Mouse (Mus musculus) embryonic facial prominence, embryonic 15.5 days (tissue): Measurements from ENCODE around the gene Gm19426. TPM values are rescaled to one million over a fixed set of nuclear protein-coding genes. Genes with fewer than 3 reads are reported as not detected.

Experiments used
- ATAC-seq: fragments of 200-750 bp; cut with Nextera tagmentation; 2 replicates; pipeline ENCODE4 v1.8.0; 2017; ENCODE audit warnings: low read depth, moderate TSS enrichment; ENCODE audit not compliant: insufficient number of reproducible peaks, low FRiP score, low TSS enrichment
- H3K27ac ChIP-seq: fragments of 300-500 bp; sonication (generic); replicated peaks from 2 replicates; pipeline ENCODE4 v1.5.1; 2015; ENCODE audit warnings: mild to moderate bottlenecking, inconsistent platforms
- H3K27me3 ChIP-seq: fragments of 300-500 bp; sonication (generic); 2 replicates; pipeline ENCODE4 v1.6.1; 2015; ENCODE audit warnings: inconsistent platforms
- H3K36me3 ChIP-seq: fragments of 300-500 bp; sonication (generic); 2 replicates; pipeline ENCODE4 v1.6.1; 2015; ENCODE audit warnings: mild to moderate bottlenecking, inconsistent platforms
- H3K4me1 ChIP-seq: fragments of 300-500 bp; sonication (generic); 2 replicates; pipeline ENCODE4 v1.6.1; 2015; ENCODE audit warnings: inconsistent platforms
- H3K4me2 ChIP-seq: fragments of 300-500 bp; sonication (generic); replicated peaks from 2 replicates; pipeline ENCODE4 v1.6.1; 2015; ENCODE audit warnings: mild to moderate bottlenecking, inconsistent platforms
- H3K4me3 ChIP-seq: fragments of 300-500 bp; sonication (generic); replicated peaks from 2 replicates; pipeline ENCODE4 v1.5.1; 2015; ENCODE audit warnings: mild to moderate bottlenecking, inconsistent platforms
- H3K9ac ChIP-seq: fragments of 300-500 bp; sonication (generic); 2 replicates; pipeline ENCODE4 v1.6.1; 2015; ENCODE audit warnings: inconsistent platforms
- H3K9me3 ChIP-seq: fragments of 300-500 bp; sonication (generic); replicated peaks from 2 replicates; pipeline ENCODE4 v1.6.1; 2016; ENCODE audit warnings: inconsistent platforms
- WGBS: fragments of 180-500 bp; shearing (Covaris S2); methylation state at CpG from one replicate; pipeline ENCODE4 v1.1.7; 2015; 5-methylcytosine and 5-hydroxymethylcytosine counted together
- polyA plus RNA-seq: library from polyadenylated mRNA; unstranded; fragments of >200 nt; fragmentation: Nextera tagmentation; extraction: Ambion mirVana; gene quantifications from 2 replicates; pipeline ENCODE4 v1.2.1, GENCODE M21; 2015

Gm19426 gene
- polyA plus RNA-seq, 1 experiment from 2014 or later: 9.0 TPM

GRCm38 (mm10) chr2:84774751-84775150 is 31.3 kb upstream of the Gm19426 start:
- H3K4me2 ChIP-seq: peak overlapping the region; percentile 50
- H3K36me3 ChIP-seq: no peaks in the 10 kb centered on the region
- WGBS: 2% methylated on average over 14 of the region's 15 CpGs
- 0 out of 2 replicates have a peak overlapping the region, but pooled peaks have one; percentile 34 for H3K27ac ChIP-seq
- no peaks in the 10 kb centered on the region for H3K27me3 ChIP-seq
- H3K4me1 ChIP-seq: peaks cover 10% of the 10 kb centered on the region
- peak; percentile 82 for ATAC-seq
- peak overlapping the region; percentile 10; the same call in 1 of the 2 replicates for H3K9ac ChIP-seq
- peak overlapping the region; percentile 37 for H3K4me3 ChIP-seq
- no peaks in the 10 kb centered on the region for H3K9me3 ChIP-seq

GRCm38 (mm10) chr2:84773195-84773594 is 29.7 kb upstream of the Gm19426 start:
- peaks cover 10% of the 10 kb centered on the region for H3K4me1 ChIP-seq
- no peak for ATAC-seq
- H3K27me3 ChIP-seq: no peaks in the 10 kb centered on the region
- H3K36me3 ChIP-seq: 0 out of 2 replicates have a peak, but pooled peaks cover 3% of the 10 kb centered on the region
- no peak overlapping the region for H3K4me3 ChIP-seq
- no peaks in the 10 kb centered on the region for H3K9me3 ChIP-seq
- H3K4me2 ChIP-seq: no peak overlapping the region
- H3K9ac ChIP-seq: no peak overlapping the region
- H3K27ac ChIP-seq: no peak overlapping the region
- 80% methylated on average over 5 of the region's 5 CpGs for WGBS

DNA sequence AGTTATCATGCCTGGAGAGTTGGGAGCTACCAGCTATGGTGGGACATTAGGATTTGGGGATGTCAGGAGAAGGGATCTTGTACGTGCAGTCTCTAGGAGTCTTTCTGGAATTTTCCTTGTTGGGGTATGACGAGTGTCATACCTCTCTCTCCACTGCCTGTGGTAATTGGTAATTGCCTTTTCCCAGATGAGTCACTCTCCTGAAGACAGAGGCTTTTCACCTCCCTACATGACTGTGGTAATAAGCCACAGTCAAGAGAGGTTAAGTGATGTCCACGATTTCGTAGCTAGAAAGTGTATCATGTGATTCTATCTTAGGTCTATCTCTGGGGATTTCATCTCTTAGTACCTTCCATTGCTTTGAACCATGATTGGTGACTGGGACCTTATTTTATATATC is 29.0 kb upstream of the Gm19426 start:
- Histone ChIP-seq H3K4me1 (peaks cover 10% of the 10 kb centered on the region), H3K9me3 (no peaks in the 10 kb centered on the region), H3K4me3 (no peak overlapping the region), H3K36me3 (0 out of 2 replicates have a peak, but pooled peaks cover 3% of the 10 kb centered on the region), H3K9ac (no peak overlapping the region), H3K27ac (no peak overlapping the region), H3K27me3 (no peaks in the 10 kb centered on the region), H3K4me2 (no peak overlapping the region)
- 71% methylated on average over 4 of the region's 4 CpGs for WGBS
- no peak for ATAC-seq

GRCm38 (mm10) chr2:84770501-84770900 is 27.0 kb upstream of the Gm19426 start:
- 76% methylated on average over 6 of the region's 6 CpGs for WGBS
- no peak overlapping the region for H3K4me2 ChIP-seq

GRCm38 (mm10) chr2:84762818-84763217 is 19.4 kb upstream of the Gm19426 start:
- Histone ChIP-seq H3K4me1 (no peaks in the 10 kb centered on the region), H3K9ac (no peak overlapping the region), H3K4me2 (no peak overlapping the region), H3K27ac (no peak overlapping the region), H3K4me3 (no peak overlapping the region), H3K9me3 (no peaks in the 10 kb centered on the region), H3K36me3 (no peaks in the 10 kb centered on the region), H3K27me3 (no peaks in the 10 kb centered on the region)
- 40% methylated on average over 1 of the region's 1 CpGs for WGBS
- no peak for ATAC-seq

More at GRCm38 (mm10) chr2:84770501-84770900, 27.0 kb upstream of the Gm19426 start:
- Histone ChIP-seq H3K9ac (no peak overlapping the region), H3K36me3 (0 out of 2 replicates have a peak, but pooled peaks cover 3% of the 10 kb centered on the region), H3K4me1 (peaks cover 10% of the 10 kb centered on the region), H3K27me3 (no peaks in the 10 kb centered on the region), H3K9me3 (no peaks in the 10 kb centered on the region), H3K27ac (no peak overlapping the region), H3K4me3 (no peak overlapping the region)
- ATAC-seq: no peak

DNA sequence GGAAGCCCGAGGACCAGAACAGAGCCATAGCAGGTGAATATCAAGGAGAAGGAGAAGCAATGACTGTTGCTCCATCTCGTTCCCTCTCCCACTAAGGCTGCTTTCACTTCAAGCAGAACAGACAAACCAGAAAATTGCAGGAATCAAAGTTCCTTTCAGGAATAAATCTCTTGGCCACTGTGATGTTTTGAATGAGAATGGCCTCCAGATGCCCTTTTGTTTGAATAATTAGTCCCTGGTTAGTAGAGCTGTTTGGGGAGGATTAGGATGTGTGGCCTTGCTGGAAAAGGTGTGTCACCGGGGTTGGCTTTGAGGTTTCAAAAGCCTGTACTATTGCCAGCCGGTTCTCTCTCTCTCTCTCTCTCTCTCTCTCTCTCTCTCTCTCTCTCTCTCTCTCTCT is 18.8 kb upstream of the Gm19426 start:
- no peaks in the 10 kb centered on the region for H3K36me3 ChIP-seq
- 31% methylated on average over 4 of the region's 4 CpGs for WGBS
- H3K9ac ChIP-seq: no peak overlapping the region
- H3K4me2 ChIP-seq: no peak overlapping the region
- no peak for ATAC-seq
- H3K9me3 ChIP-seq: no peaks in the 10 kb centered on the region
- H3K4me3 ChIP-seq: no peak overlapping the region
- H3K4me1 ChIP-seq: no peaks in the 10 kb centered on the region
- H3K27me3 ChIP-seq: no peaks in the 10 kb centered on the region
- H3K27ac ChIP-seq: no peak overlapping the region

GRCm38 (mm10) chr2:84761840-84762239 is 18.4 kb upstream of the Gm19426 start:
- H3K27ac ChIP-seq: no peak overlapping the region
- no peaks in the 10 kb centered on the region for H3K4me1 ChIP-seq
- H3K4me2 ChIP-seq: no peak overlapping the region
- H3K27me3 ChIP-seq: no peaks in the 10 kb centered on the region
- no peaks in the 10 kb centered on the region for H3K9me3 ChIP-seq
- H3K4me3 ChIP-seq: no peak overlapping the region
- H3K9ac ChIP-seq: no peak overlapping the region
- ATAC-seq: no peak
- no peaks in the 10 kb centered on the region for H3K36me3 ChIP-seq
- 85% methylated on average over 1 of the region's 1 CpGs for WGBS

GRCm38 (mm10) chr2:84761309-84761708 is 17.9 kb upstream of the Gm19426 start:
- Histone ChIP-seq H3K36me3 (no peaks in the 10 kb centered on the region), H3K27me3 (no peaks in the 10 kb centered on the region), H3K4me2 (no peak overlapping the region), H3K9me3 (no peaks in the 10 kb centered on the region), H3K9ac (no peak overlapping the region), H3K4me3 (no peak overlapping the region), H3K4me1 (no peaks in the 10 kb centered on the region), H3K27ac (no peak overlapping the region)
- WGBS: 82% methylated on average over 3 of the region's 3 CpGs
- no peak for ATAC-seq

- ATAC-seq: no peak
- no peak overlapping the region for H3K27ac ChIP-seq
- H3K9ac ChIP-seq: no peak overlapping the region
- 59% methylated on average over 8 of the region's 8 CpGs for WGBS
- H3K4me1 ChIP-seq: no peaks in the 10 kb centered on the region
- no peaks in the 10 kb centered on the region for H3K27me3 ChIP-seq
- no peak overlapping the region for H3K4me3 ChIP-seq
- H3K4me2 ChIP-seq: no peak overlapping the region
- no peaks in the 10 kb centered on the region for H3K9me3 ChIP-seq
- H3K36me3 ChIP-seq: no peaks in the 10 kb centered on the region
Observed at GRCm38 (mm10) chr2:84760777-84761176, 17.3 kb upstream of the Gm19426 start.

GRCm38 (mm10) chr2:84758542-84759127 is 15.2 kb upstream of the Gm19426 start:
- no peaks in the 10 kb centered on the region for H3K9me3 ChIP-seq
- H3K4me1 ChIP-seq: no peaks in the 10 kb centered on the region
- no peak overlapping the region for H3K27ac ChIP-seq
- H3K36me3 ChIP-seq: no peaks in the 10 kb centered on the region
- 0% methylated on average over 2 of the region's 2 CpGs for WGBS
- H3K4me3 ChIP-seq: no peak overlapping the region
- ATAC-seq: no peak
- no peak overlapping the region for H3K9ac ChIP-seq
- no peak overlapping the region for H3K4me2 ChIP-seq
- no peaks in the 10 kb centered on the region for H3K27me3 ChIP-seq

DNA sequence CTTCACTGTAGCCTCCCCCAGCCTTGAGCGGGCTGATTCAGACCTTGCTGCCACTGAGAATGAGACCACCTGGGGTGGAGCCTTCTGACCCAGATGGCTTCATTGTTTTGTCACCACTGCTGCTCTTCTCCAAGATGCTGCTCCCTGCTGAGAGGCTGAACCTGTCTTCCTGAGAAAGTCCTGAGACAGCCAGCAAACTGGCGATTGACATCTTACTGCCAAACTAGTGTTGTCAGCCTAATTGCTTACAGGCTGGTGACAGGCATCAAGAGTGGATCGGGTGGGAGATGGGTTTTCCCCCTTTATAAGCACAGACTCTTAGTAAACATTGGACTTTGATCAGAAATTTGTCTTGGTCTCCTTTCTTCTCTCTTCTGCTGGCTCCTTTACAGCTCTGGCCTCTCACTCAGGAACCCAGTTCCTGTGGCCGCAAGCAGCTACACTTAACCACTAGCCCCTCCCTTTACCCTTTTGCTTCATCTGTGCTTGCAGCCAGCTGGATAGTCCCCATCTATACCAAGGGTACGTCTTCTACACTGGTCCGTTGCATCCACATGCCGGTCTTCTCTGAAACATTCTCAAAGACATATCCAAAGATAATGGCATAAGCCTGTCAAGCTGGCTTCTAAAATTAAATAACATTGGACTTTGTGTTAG is 13.7 kb upstream of the Gm19426 start:
- no peaks in the 10 kb centered on the region for H3K9me3 ChIP-seq
- no peaks in the 10 kb centered on the region for H3K36me3 ChIP-seq
- H3K4me1 ChIP-seq: no peaks in the 10 kb centered on the region
- no peak overlapping the region for H3K27ac ChIP-seq
- H3K4me3 ChIP-seq: no peak overlapping the region
- no peak overlapping the region for H3K4me2 ChIP-seq
- H3K27me3 ChIP-seq: no peaks in the 10 kb centered on the region
- no peak for ATAC-seq
- WGBS: 52% methylated on average over 7 of the region's 7 CpGs
- no peak overlapping the region for H3K9ac ChIP-seq

GRCm38 (mm10) chr2:84756245-84756644 is 12.8 kb upstream of the Gm19426 start:
- H3K27ac ChIP-seq: no peak overlapping the region
- WGBS: 62% methylated on average over 5 of the region's 5 CpGs
- H3K4me2 ChIP-seq: no peak overlapping the region
- H3K4me1 ChIP-seq: no peaks in the 10 kb centered on the region
- no peak for ATAC-seq
- H3K36me3 ChIP-seq: no peaks in the 10 kb centered on the region
- no peak overlapping the region for H3K4me3 ChIP-seq
- no peaks in the 10 kb centered on the region for H3K9me3 ChIP-seq
- no peaks in the 10 kb centered on the region for H3K27me3 ChIP-seq
- H3K9ac ChIP-seq: no peak overlapping the region
